Mouse (Mus musculus): ENCODE results near the gene Slc44a4. TPM values are rescaled to one million over a fixed set of nuclear protein-coding genes. Genes with fewer than 3 reads are reported as not detected.

The Slc44a4 gene
- polyA plus RNA-seq, 1 experiment from 2014 or later = 0.68 TPM

- WGBS = 71% methylated on average over 3 of the region's 3 CpGs
Observed at GRCm38 (mm10) chr17:34975581-34976492, 61.6 kb downstream of the Slc44a4 start.

DNA sequence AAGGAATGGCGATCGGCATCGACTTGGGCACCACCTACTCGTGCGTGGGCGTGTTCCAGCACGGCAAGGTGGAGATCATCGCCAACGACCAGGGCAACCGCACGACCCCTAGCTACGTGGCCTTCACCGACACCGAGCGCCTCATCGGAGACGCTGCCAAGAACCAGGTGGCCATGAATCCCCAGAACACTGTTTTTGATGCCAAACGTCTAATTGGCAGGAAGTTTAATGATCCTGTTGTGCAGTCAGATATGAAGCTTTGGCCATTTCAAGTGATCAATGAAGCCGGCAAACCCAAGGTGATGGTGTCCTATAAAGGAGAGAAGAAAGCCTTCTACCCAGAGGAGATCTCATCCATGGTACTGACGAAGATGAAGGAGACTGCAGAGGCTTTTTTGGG is 62.7 kb downstream of the Slc44a4 start:
- no peaks in the 10 kb centered on the region for H3K27me3 ChIP-seq (ENCODE audit: control insufficient read depth, insufficient read depth, low read length)
- 88% methylated on average over 20 of the region's 20 CpGs for whole genome bisulfite sequencing

More at GRCm38 (mm10) chr17:34975581-34976492, 61.6 kb downstream of the Slc44a4 start:
- Histone ChIP-seq H3K27me3 (ENCODE audit: control insufficient read depth, insufficient read depth, low read length) (no peaks in the 10 kb centered on the region), H3K9me3 (replicated peaks; ENCODE audit: control insufficient read depth, low read length) (no peaks in the 10 kb centered on the region), H3K36me3 (ENCODE audit: control insufficient read depth, insufficient read depth) (no peaks in the 10 kb centered on the region), H3K4me2 (ENCODE audit: low read depth, low read length) (no peak overlapping the region), H3K4me1 (ENCODE audit: control insufficient read depth, insufficient read depth, low read length) (peaks cover 7% of the 10 kb centered on the region; the same call in 1 of the 2 replicates), H3K4me3 (ENCODE audit: low read length) (no peak overlapping the region), H3K27ac (ENCODE audit: low read length) (no peak overlapping the region), H3K9ac (ENCODE audit: low read length) (no peak overlapping the region)
- ATAC-seq (replicated peaks; ENCODE audit: extremely low read depth, insufficient read depth, low FRiP score) = no peak

GRCm38 (mm10) chr17:34978239-34978638 is 64.0 kb downstream of the Slc44a4 start:
- Histone ChIP-seq H3K4me2 (ENCODE audit: low read depth, low read length) (no peak overlapping the region), H3K4me1 (ENCODE audit: control insufficient read depth, insufficient read depth, low read length) (peaks cover 10% of the 10 kb centered on the region), H3K27me3 (ENCODE audit: control insufficient read depth, insufficient read depth, low read length) (no peaks in the 10 kb centered on the region), H3K9ac (ENCODE audit: low read length) (no peak overlapping the region), H3K36me3 (ENCODE audit: control insufficient read depth, insufficient read depth) (no peaks in the 10 kb centered on the region), H3K4me3 (ENCODE audit: low read length) (no peak overlapping the region), H3K27ac (ENCODE audit: low read length) (no peak overlapping the region), H3K9me3 (replicated peaks; ENCODE audit: control insufficient read depth, low read length) (no peaks in the 10 kb centered on the region)
- WGBS = 82% methylated on average over 27 of the region's 27 CpGs
- no peak for ATAC-seq (replicated peaks; ENCODE audit: extremely low read depth, insufficient read depth, low FRiP score)

More for the DNA sequence above, 62.7 kb downstream of the Slc44a4 start:
- Histone ChIP-seq H3K27ac (ENCODE audit: low read length) (no peak overlapping the region), H3K9ac (ENCODE audit: low read length) (no peak overlapping the region), H3K4me1 (ENCODE audit: control insufficient read depth, insufficient read depth, low read length) (peaks cover 9% of the 10 kb centered on the region; the same call in 1 of the 2 replicates), H3K36me3 (ENCODE audit: control insufficient read depth, insufficient read depth) (no peaks in the 10 kb centered on the region), H3K4me2 (ENCODE audit: low read depth, low read length) (no peak overlapping the region), H3K9me3 (replicated peaks; ENCODE audit: control insufficient read depth, low read length) (no peaks in the 10 kb centered on the region), H3K4me3 (ENCODE audit: low read length) (no peak overlapping the region)
- no peak for ATAC-seq (replicated peaks; ENCODE audit: extremely low read depth, insufficient read depth, low FRiP score)

- Histone ChIP-seq H3K4me3 (ENCODE audit: low read length) (no peak overlapping the region), H3K4me1 (ENCODE audit: control insufficient read depth, insufficient read depth, low read length) (peaks cover 10% of the 10 kb centered on the region), H3K27me3 (ENCODE audit: control insufficient read depth, insufficient read depth, low read length) (no peaks in the 10 kb centered on the region), H3K9me3 (replicated peaks; ENCODE audit: control insufficient read depth, low read length) (no peaks in the 10 kb centered on the region), H3K27ac (ENCODE audit: low read length) (no peak overlapping the region), H3K9ac (ENCODE audit: low read length) (no peak overlapping the region), H3K36me3 (ENCODE audit: control insufficient read depth, insufficient read depth) (no peaks in the 10 kb centered on the region), H3K4me2 (ENCODE audit: low read depth, low read length) (no peak overlapping the region)
- 94% methylated on average over 4 of the region's 4 CpGs for WGBS
- no peak for ATAC-seq (replicated peaks; ENCODE audit: extremely low read depth, insufficient read depth, low FRiP score)
Observed at GRCm38 (mm10) chr17:34979631-34980030, 65.4 kb downstream of the Slc44a4 start.

Other genes with a start within 250 kb of the Slc44a4 start
- gene Tnxb, start 243.9 kb upstream of the Slc44a4 start, polyA plus RNA-seq (2015; fragmentation: Nextera tagmentation; extraction: Ambion mirVana) = 2.5 and 2.8 TPM in 2 replicates
- 0.25 and 0.34 TPM in 2 replicates for gene C4b, start 170.6 kb upstream of the Slc44a4 start, polyA plus RNA-seq (2015; fragmentation: Nextera tagmentation; extraction: Ambion mirVana)
- gene Cyp21a1, start 109.9 kb upstream of the Slc44a4 start, polyA plus RNA-seq (2015; fragmentation: Nextera tagmentation; extraction: Ambion mirVana) = not detected in 2 replicates
- 17.1 and 24.4 TPM in 2 replicates for gene Stk19, start 77.5 kb upstream of the Slc44a4 start, polyA plus RNA-seq (2015; fragmentation: Nextera tagmentation; extraction: Ambion mirVana)
- 37.7 and 38.6 TPM in 2 replicates for gene Dxo, start 77.4 kb upstream of the Slc44a4 start, polyA plus RNA-seq (2015; fragmentation: Nextera tagmentation; extraction: Ambion mirVana)
- 32.9 and 33.9 TPM in 2 replicates for gene Skiv2l, start 64.3 kb upstream of the Slc44a4 start, polyA plus RNA-seq (2015; fragmentation: Nextera tagmentation; extraction: Ambion mirVana)
- gene Nelfe, start 64.1 kb upstream of the Slc44a4 start, polyA plus RNA-seq (2015; fragmentation: Nextera tagmentation; extraction: Ambion mirVana) = 57.5 and 64.3 TPM in 2 replicates
- gene Cfb, start 51.9 kb upstream of the Slc44a4 start, polyA plus RNA-seq (2015; fragmentation: Nextera tagmentation; extraction: Ambion mirVana) = 1.7 and 2.5 TPM in 2 replicates
- gene Zbtb12, start 35.0 kb upstream of the Slc44a4 start, polyA plus RNA-seq (2015; fragmentation: Nextera tagmentation; extraction: Ambion mirVana) = 1.4 and 1.5 TPM in 2 replicates
- not detected in 2 replicates for gene Gm20547, start 32.4 kb upstream of the Slc44a4 start, polyA plus RNA-seq (2015; fragmentation: Nextera tagmentation; extraction: Ambion mirVana)
- gene C2, start 16.2 kb upstream of the Slc44a4 start, polyA plus RNA-seq (2015; fragmentation: Nextera tagmentation; extraction: Ambion mirVana) = 2.2 and 2.6 TPM in 2 replicates
- gene Ehmt2, start 16.0 kb upstream of the Slc44a4 start, polyA plus RNA-seq (2015; fragmentation: Nextera tagmentation; extraction: Ambion mirVana) = 39.5 and 41.5 TPM in 2 replicates
- gene Neu1, start 16.8 kb downstream of the Slc44a4 start, polyA plus RNA-seq (2015; fragmentation: Nextera tagmentation; extraction: Ambion mirVana) = 20.1 and 20.4 TPM in 2 replicates
- gene Hspa1b, start 44.8 kb downstream of the Slc44a4 start, polyA plus RNA-seq (2015; fragmentation: Nextera tagmentation; extraction: Ambion mirVana) = 0.11 and 0.18 TPM in 2 replicates
- gene Gm20481, start 55.4 kb downstream of the Slc44a4 start, polyA plus RNA-seq (2015; fragmentation: Nextera tagmentation; extraction: Ambion mirVana) = not detected in 2 replicates
- 3.9 and 4.4 TPM in 2 replicates for gene Hspa1a, start 57.7 kb downstream of the Slc44a4 start, polyA plus RNA-seq (2015; fragmentation: Nextera tagmentation; extraction: Ambion mirVana)
- 3.1 and 4.2 TPM in 2 replicates for gene Hspa1l, start 58.2 kb downstream of the Slc44a4 start, polyA plus RNA-seq (2015; fragmentation: Nextera tagmentation; extraction: Ambion mirVana)
- 132 and 134 TPM in 2 replicates for gene Lsm2, start 67.4 kb downstream of the Slc44a4 start, polyA plus RNA-seq (2015; fragmentation: Nextera tagmentation; extraction: Ambion mirVana)
- 69.9 and 75.0 TPM in 2 replicates for gene Vars, start 86.5 kb downstream of the Slc44a4 start, polyA plus RNA-seq (2015; fragmentation: Nextera tagmentation; extraction: Ambion mirVana)
- 0.27 and 0.34 TPM in 2 replicates for gene Vwa7, start 102.1 kb downstream of the Slc44a4 start, polyA plus RNA-seq (2015; fragmentation: Nextera tagmentation; extraction: Ambion mirVana)
- 1.9 and 3.0 TPM in 2 replicates for gene Sapcd1, start 113.5 kb downstream of the Slc44a4 start, polyA plus RNA-seq (2015; fragmentation: Nextera tagmentation; extraction: Ambion mirVana)
- 3.5 and 3.7 TPM in 2 replicates for gene Msh5, start 132.3 kb downstream of the Slc44a4 start, polyA plus RNA-seq (2015; fragmentation: Nextera tagmentation; extraction: Ambion mirVana)
- 349 and 372 TPM in 2 replicates for gene Clic1, start 135.5 kb downstream of the Slc44a4 start, polyA plus RNA-seq (2015; fragmentation: Nextera tagmentation; extraction: Ambion mirVana)
- gene Ddah2, start 144.6 kb downstream of the Slc44a4 start, polyA plus RNA-seq (2015; fragmentation: Nextera tagmentation; extraction: Ambion mirVana) = 171 and 193 TPM in 2 replicates
- gene Ly6g6c, start 150.9 kb downstream of the Slc44a4 start, polyA plus RNA-seq (2015; fragmentation: Nextera tagmentation; extraction: Ambion mirVana) = 0.17 TPM in 1 of 2 replicates, not detected in the other
- 0.16 and 0.54 TPM in 2 replicates for gene Mpig6b, start 151.7 kb downstream of the Slc44a4 start, polyA plus RNA-seq (2015; fragmentation: Nextera tagmentation; extraction: Ambion mirVana)
- 0.72 and 0.84 TPM in 2 replicates for gene Ly6g6e, start 162.4 kb downstream of the Slc44a4 start, polyA plus RNA-seq (2015; fragmentation: Nextera tagmentation; extraction: Ambion mirVana)
- gene Ly6g6d, start 163.6 kb downstream of the Slc44a4 start, polyA plus RNA-seq (2015; fragmentation: Nextera tagmentation; extraction: Ambion mirVana) = 1.9 and 3.4 TPM in 2 replicates
- 0.29 and 0.39 TPM in 2 replicates for gene Ly6g6f, start 171.1 kb downstream of the Slc44a4 start, polyA plus RNA-seq (2015; fragmentation: Nextera tagmentation; extraction: Ambion mirVana)
- gene Abhd16a, start 174.8 kb downstream of the Slc44a4 start, polyA plus RNA-seq (2015; fragmentation: Nextera tagmentation; extraction: Ambion mirVana) = 80.9 and 83.3 TPM in 2 replicates
- 0.72 TPM in 1 of 2 replicates, not detected in the other for gene Ly6g5c, start 193.8 kb downstream of the Slc44a4 start, polyA plus RNA-seq (2015; fragmentation: Nextera tagmentation; extraction: Ambion mirVana)
- gene Ly6g5b, start 201.0 kb downstream of the Slc44a4 start, polyA plus RNA-seq (2015; fragmentation: Nextera tagmentation; extraction: Ambion mirVana) = 0.57 and 0.63 TPM in 2 replicates
- 13.6 and 14.9 TPM in 2 replicates for gene Gpank1, start 207.0 kb downstream of the Slc44a4 start, polyA plus RNA-seq (2015; fragmentation: Nextera tagmentation; extraction: Ambion mirVana)
- 224 and 232 TPM in 2 replicates for gene Csnk2b, start 207.6 kb downstream of the Slc44a4 start, polyA plus RNA-seq (2015; fragmentation: Nextera tagmentation; extraction: Ambion mirVana)
- gene D17H6S53E, start 211.9 kb downstream of the Slc44a4 start, polyA plus RNA-seq (2015; fragmentation: Nextera tagmentation; extraction: Ambion mirVana) = 10.1 and 10.2 TPM in 2 replicates
- 0.60 and 0.89 TPM in 2 replicates for gene Apom, start 217.6 kb downstream of the Slc44a4 start, polyA plus RNA-seq (2015; fragmentation: Nextera tagmentation; extraction: Ambion mirVana)
- 37.5 and 40.5 TPM in 2 replicates for gene Bag6, start 220.7 kb downstream of the Slc44a4 start, polyA plus RNA-seq (2015; fragmentation: Nextera tagmentation; extraction: Ambion mirVana)

All from heart, embryonic 16.5 days (tissue).